9 mouse cellular contexts compared by ENCODE assay signal in genomic region chr1:178590229-178591171, GRCm38 (mm10).
DNase-seq lines count a peak whose midpoint lies in the region; ATAC-seq and TF ChIP-seq lines count a peak whose summit lies in the region.
"Had no signal": no experiment of that assay in that cellular context is flagged by ENCODE, and none has a peak within 500 bp of the region (broad histone marks: within the 10 kb centered on the region; RNA-seq: fewer than 3 reads in every experiment).

No protein-coding gene starts in this region.

- 80% methylated on average over 13 of the region's 13 CpGs for WGBS in hindbrain, postnatal 0 days
- 80% methylated on average over 13 of the region's 13 CpGs for WGBS in hindbrain, embryonic 10.5 days
- 22% methylated on average over 13 of the region's 13 CpGs for WGBS in limb, embryonic 12.5 days

- H3K27me3 ChIP-seq in hindbrain, postnatal 0 days (ENCODE audit: insufficient read depth, low read length), result no peaks in the 10 kb centered on the region
- H3K27me3 ChIP-seq in hindbrain, embryonic 10.5 days (ENCODE audit: insufficient read depth, poor library complexity, severe bottlenecking), result no peaks in the 10 kb centered on the region
- H3K27me3 ChIP-seq in limb, embryonic 12.5 days, result no peaks in the 10 kb centered on the region

- TF ChIP-seq CTCF in hindbrain, postnatal 0 days (IDR thresholded peaks at IDR 0.05; ENCODE audit: low read depth), result no peak

- H3K4me1 ChIP-seq in hindbrain, postnatal 0 days (ENCODE audit: insufficient read depth, low read length), result no peaks in the 10 kb centered on the region
- peaks cover 14% of the 10 kb centered on the region for H3K4me1 ChIP-seq in hindbrain, embryonic 10.5 days (replicated peaks)
- H3K4me1 ChIP-seq in limb, embryonic 12.5 days (replicated peaks), result peaks cover 60% of the 10 kb centered on the region

- H3K9me3 ChIP-seq in hindbrain, postnatal 0 days (ENCODE audit: low read length), result no peaks in the 10 kb centered on the region
- no peaks in the 10 kb centered on the region for H3K9me3 ChIP-seq in hindbrain, embryonic 10.5 days
- H3K9me3 ChIP-seq in limb, embryonic 12.5 days, result 0 out of 2 replicates have a peak, but pooled peaks cover 5% of the 10 kb centered on the region

- no peak overlapping the region for H3K9ac ChIP-seq in hindbrain, postnatal 0 days (replicated peaks; ENCODE audit: low read length)
- no peak overlapping the region for H3K9ac ChIP-seq in limb, embryonic 12.5 days (replicated peaks)

- H3K4me3 ChIP-seq in hindbrain, postnatal 0 days (ENCODE audit: low read length), result no peak overlapping the region
- H3K4me3 ChIP-seq in hindbrain, embryonic 10.5 days, result no peak overlapping the region
- H3K4me3 ChIP-seq in limb, embryonic 12.5 days (replicated peaks), result no peak overlapping the region
- H3K4me3 ChIP-seq: heart, adult 2 months had no signal

- no peak overlapping the region for H3K4me2 ChIP-seq in hindbrain, postnatal 0 days (ENCODE audit: low read depth, low read length)
- H3K4me2 ChIP-seq in limb, embryonic 12.5 days, result peak overlapping the region; percentile 15; the same call in 1 of the 2 replicates

- no peaks in the 10 kb centered on the region for H3K36me3 ChIP-seq in hindbrain, postnatal 0 days (ENCODE audit: insufficient read depth, low read length)
- no peaks in the 10 kb centered on the region for H3K36me3 ChIP-seq in hindbrain, embryonic 10.5 days
- H3K36me3 ChIP-seq in limb, embryonic 12.5 days, result peaks cover 3% of the 10 kb centered on the region; the same call in 1 of the 2 replicates

- intact Hi-C loops in heart, postnatal 36 days (cut with DNase I), result no loop called here

- no peak for DNase-seq in hindbrain, postnatal 0 days (ENCODE audit: low spot score)
- no peak for DNase-seq in hindbrain, embryonic 10.5 days (ENCODE audit: low spot score)
- peak; percentile 23 for DNase-seq in A20 (ENCODE audit: low read depth, low spot score)
- peak; percentile 58 for DNase-seq in forelimb bud, embryonic 11.5 days (ENCODE audit: low read depth, low spot score)
- no peak for DNase-seq in cerebellum, adult 8-10 months
- DNase-seq in heart, postnatal 36 days, result no peak
- DNase-seq in left cerebral cortex, adult 18-20 months (ENCODE audit: low spot score in 2 of 2), result no peak
- DNase-seq: heart, adult 2 months had no signal

- H3K27ac ChIP-seq in hindbrain, postnatal 0 days, result no peak overlapping the region
- no peak overlapping the region for H3K27ac ChIP-seq in hindbrain, embryonic 10.5 days
- peak overlapping the region; percentile 82 for H3K27ac ChIP-seq in limb, embryonic 12.5 days
- H3K27ac ChIP-seq: heart, adult 2 months had no signal

- peak; percentile 56; the same call in 1 of the 2 replicates for ATAC-seq in hindbrain, postnatal 0 days
- ATAC-seq in limb, embryonic 12.5 days (ENCODE audit: insufficient number of reproducible peaks, insufficient read depth, low FRiP score, low TSS enrichment, low read depth), result peak; percentile 80

Comparison
In these comparisons a context has a peak if more than half of its experiments do, and no peak if none do; other contexts are left out.
1. DNase-seq: peak in A20 (single experiment) and forelimb bud, embryonic 11.5 days (single experiment); none in hindbrain, postnatal 0 days (single experiment), hindbrain, embryonic 10.5 days (single experiment), cerebellum, adult 8-10 months (single experiment), heart, postnatal 36 days (0 of 2) and left cerebral cortex, adult 18-20 months (0 of 2).